Mouse (Mus musculus): Measurements from ENCODE around the gene Eno3.
A peak's percentile ranks its signal among the peaks of the same experiment; 100 is the strongest.

The Eno3 gene

GRCm38 (mm10) chr11:70643051-70643450, 14.0 kb upstream of the Eno3 start:
- DNase-seq (ENCODE audit: extremely low spot score): no peak

GRCm38 (mm10) chr11:70644564-70645103, 12.4 kb upstream of the Eno3 start:
- no peak for DNase-seq (ENCODE audit: extremely low spot score)

GRCm38 (mm10) chr11:70645461-70646258, 11.3 kb upstream of the Eno3 start:
- no peak for DNase-seq (ENCODE audit: extremely low spot score)

GRCm38 (mm10) chr11:70646259-70646555, 10.8 kb upstream of the Eno3 start:
- no peak for DNase-seq (ENCODE audit: extremely low spot score)

- DNase-seq (ENCODE audit: extremely low spot score): peak; percentile 99
Observed at GRCm38 (mm10) chr11:70646691-70647650, 10.0 kb upstream of the Eno3 start, which contains the start of the genes Rnf167 and Slc25a11. Rnf167 (plus strand) TSS chr11:70647235. Slc25a11 (minus strand) TSS chr11:70647479.

- no peak for DNase-seq (ENCODE audit: extremely low spot score)
Observed at GRCm38 (mm10) chr11:70647716-70648420, 9.1 kb upstream of the Eno3 start.

- no peak for DNase-seq (ENCODE audit: extremely low spot score)
Observed at GRCm38 (mm10) chr11:70648512-70648911, 8.5 kb upstream of the Eno3 start.

- DNase-seq (ENCODE audit: extremely low spot score): no peak
Observed at GRCm38 (mm10) chr11:70649185-70649734, 7.7 kb upstream of the Eno3 start.

GRCm38 (mm10) chr11:70650322-70651175, 6.5 kb upstream of the Eno3 start:
- no peak for DNase-seq (ENCODE audit: extremely low spot score)

- no peak for DNase-seq (ENCODE audit: extremely low spot score)
Observed at GRCm38 (mm10) chr11:70651391-70651790, 5.6 kb upstream of the Eno3 start.

- DNase-seq (ENCODE audit: extremely low spot score): no peak
Observed at GRCm38 (mm10) chr11:70652029-70652883, 4.7 kb upstream of the Eno3 start.

GRCm38 (mm10) chr11:70652884-70653344, 4.1 kb upstream of the Eno3 start:
- DNase-seq (ENCODE audit: extremely low spot score): no peak

- peak; percentile 88 for DNase-seq (ENCODE audit: extremely low spot score)
Observed at GRCm38 (mm10) chr11:70653345-70654197, 3.4 kb upstream of the Eno3 start.

GRCm38 (mm10) chr11:70654198-70654922, 2.6 kb upstream of the Eno3 start, which contains the start of gene Pfn1:
Pfn1 (minus strand) TSS chr11:70654644.
- DNase-seq (ENCODE audit: extremely low spot score): peak; percentile 85

GRCm38 (mm10) chr11:70654923-70655570, 2.0 kb upstream of the Eno3 start:
- peak; percentile 85 for DNase-seq (ENCODE audit: extremely low spot score)

GRCm38 (mm10) chr11:70655571-70656455, 1.2 kb upstream of the Eno3 start:
- DNase-seq (ENCODE audit: extremely low spot score): peak; percentile 82

All from embryo, embryonic 9.5 days (tissue).